Mouse (Mus musculus) hindbrain, embryonic 14.5 days (tissue): ENCODE results near the gene Gjc2. TPM values are rescaled to one million over a fixed set of nuclear protein-coding genes. Genes with fewer than 3 reads are reported as not detected.

ENCODE experiments used
- ATAC-seq: fragments of 200-750 bp; cut with Nextera tagmentation; 2 replicates; pipeline ENCODE4 v1.8.0; 2017; ENCODE audit warnings: moderate number of reproducible peaks, mild to moderate bottlenecking, moderate TSS enrichment, moderate library complexity; ENCODE audit not compliant: low FRiP score
- DNase-seq: peaks from one replicate; pipeline ENCODE4 v3.0.0-alpha.2; 2015; ENCODE audit warnings: low spot score
- H3K27ac ChIP-seq: fragments of 300-500 bp; sonication (generic); 2 replicates; pipeline ENCODE4 v1.5.1; 2014; ENCODE audit warnings: mild to moderate bottlenecking, moderate library complexity
- H3K27me3 ChIP-seq: fragments of 300-500 bp; sonication (generic); 2 replicates; pipeline ENCODE4 v1.6.1; 2014; ENCODE audit warnings: mild to moderate bottlenecking, low read length, mixed read lengths; ENCODE audit not compliant: control insufficient read depth, insufficient read depth
- H3K36me3 ChIP-seq: fragments of 300-500 bp; sonication (generic); replicated peaks from 2 replicates; pipeline ENCODE4 v1.6.1; 2014; ENCODE audit not compliant: control insufficient read depth, insufficient read depth
- H3K4me1 ChIP-seq: fragments of 300-500 bp; sonication (generic); replicated peaks from 2 replicates; pipeline ENCODE4 v1.6.1; 2014; ENCODE audit warnings: antibody characterized with exemption, low read length, mixed read lengths; ENCODE audit not compliant: control insufficient read depth, insufficient read depth
- H3K4me2 ChIP-seq: fragments of 300-500 bp; sonication (generic); replicated peaks from 2 replicates; pipeline ENCODE4 v1.6.1; 2014; ENCODE audit warnings: mild to moderate bottlenecking, moderate library complexity
- H3K4me3 ChIP-seq: fragments of 300-500 bp; sonication (generic); replicated peaks from 2 replicates; pipeline ENCODE4 v1.5.1; 2014; ENCODE audit warnings: mild to moderate bottlenecking, low read length
- H3K9ac ChIP-seq: fragments of 300-500 bp; sonication (generic); 2 replicates; pipeline ENCODE4 v1.6.1; 2014
- H3K9me3 ChIP-seq: fragments of 300-500 bp; sonication (generic); 2 replicates; pipeline ENCODE4 v1.6.1; 2016; ENCODE audit warnings: low read length; ENCODE audit not compliant: control insufficient read depth
- WGBS: fragments of 180-500 bp; shearing (Covaris S2); extraction: QIAGEN DNeasy Blood & Tissue Kit; methylation state at CpG from one replicate; pipeline ENCODE4 v1.1.7; 2014; 5-methylcytosine and 5-hydroxymethylcytosine counted together
- polyA plus RNA-seq: library from polyadenylated mRNA; unstranded; fragments of >200 nt; fragmentation: Nextera tagmentation; extraction: Ambion mirVana; gene quantifications from 2 replicates; pipeline ENCODE4 v1.2.1, GENCODE M21; 2014

Gene Gjc2
- polyA plus RNA-seq, 1 experiment from 2014 or later: 0.35 TPM

GRCm38 (mm10) chr11:59154220-59154619 is 28.8 kb downstream of the Gjc2 start:
- Histone ChIP-seq H3K27ac (no peak overlapping the region), H3K4me2 (no peak overlapping the region), H3K4me1 (no peaks in the 10 kb centered on the region), H3K9ac (no peak overlapping the region), H3K27me3 (no peaks in the 10 kb centered on the region), H3K36me3 (peaks cover 25% of the 10 kb centered on the region), H3K4me3 (no peak overlapping the region), H3K9me3 (no peaks in the 10 kb centered on the region)
- WGBS: 93% methylated on average over 7 of the region's 7 CpGs
- ATAC-seq: no peak
- no peak for DNase-seq

DNA sequence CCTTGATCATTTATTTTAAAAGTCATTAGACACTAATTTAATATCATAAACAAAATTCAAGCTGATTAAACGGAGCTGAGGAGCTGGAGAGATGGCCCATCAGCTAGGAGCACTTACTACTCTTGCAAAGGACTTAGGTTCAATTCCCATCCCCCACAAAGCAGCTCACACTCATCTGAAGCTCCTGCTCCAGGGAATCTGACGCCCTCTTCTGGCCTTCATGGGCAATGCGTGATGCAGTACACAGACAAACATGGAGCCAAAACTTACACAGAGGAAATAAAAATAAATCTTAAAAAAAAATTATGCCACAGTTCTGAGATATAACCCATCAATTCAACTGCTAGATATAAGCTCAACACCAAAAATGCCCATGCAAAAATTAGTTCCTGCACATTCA is 31.3 kb downstream of the Gjc2 start:
- Histone ChIP-seq H3K4me2 (no peak overlapping the region), H3K9ac (no peak overlapping the region), H3K4me1 (no peaks in the 10 kb centered on the region), H3K27me3 (no peaks in the 10 kb centered on the region), H3K27ac (no peak overlapping the region), H3K36me3 (peaks cover 6% of the 10 kb centered on the region), H3K4me3 (no peak overlapping the region), H3K9me3 (no peaks in the 10 kb centered on the region)
- DNase-seq (no peak), ATAC-seq (no peak)
- WGBS: 22% methylated on average over 3 of the region's 3 CpGs

- Histone ChIP-seq H3K9me3 (no peaks in the 10 kb centered on the region), H3K4me2 (no peak overlapping the region), H3K4me3 (no peak overlapping the region), H3K9ac (no peak overlapping the region), H3K36me3 (no peaks in the 10 kb centered on the region), H3K27ac (no peak overlapping the region), H3K4me1 (no peaks in the 10 kb centered on the region), H3K27me3 (no peaks in the 10 kb centered on the region)
- 64% methylated on average over 3 of the region's 3 CpGs for WGBS
- DNase-seq (no peak), ATAC-seq (no peak)
These were observed 33.7 kb downstream of the Gjc2 start for GRCm38 (mm10) chr11:59149302-59149701.

- no peaks in the 10 kb centered on the region for H3K4me1 ChIP-seq
- H3K27me3 ChIP-seq: no peaks in the 10 kb centered on the region
- no peak overlapping the region for H3K9ac ChIP-seq
- H3K9me3 ChIP-seq: no peaks in the 10 kb centered on the region
- H3K36me3 ChIP-seq: no peaks in the 10 kb centered on the region
- DNase-seq (no peak), ATAC-seq (no peak)
- H3K27ac ChIP-seq: no peak overlapping the region
- WGBS: 82% methylated on average over 5 of the region's 5 CpGs
- no peak overlapping the region for H3K4me2 ChIP-seq
- H3K4me3 ChIP-seq: no peak overlapping the region
These were observed 40.1 kb downstream of the Gjc2 start for GRCm38 (mm10) chr11:59142962-59143361.

GRCm38 (mm10) chr11:59141772-59142370 is 41.1 kb downstream of the Gjc2 start:
- H3K4me3 ChIP-seq: no peak overlapping the region
- no peaks in the 10 kb centered on the region for H3K36me3 ChIP-seq
- H3K27me3 ChIP-seq: peaks cover 10% of the 10 kb centered on the region
- no peaks in the 10 kb centered on the region for H3K4me1 ChIP-seq
- DNase-seq (no peak), ATAC-seq (no peak)
- 9% methylated on average over 14 of the region's 14 CpGs for WGBS
- no peak overlapping the region for H3K27ac ChIP-seq
- no peaks in the 10 kb centered on the region for H3K9me3 ChIP-seq
- no peak overlapping the region; the same call in 1 of the 2 replicates for H3K4me2 ChIP-seq
- H3K9ac ChIP-seq: no peak overlapping the region

- H3K9ac ChIP-seq: no peak overlapping the region
- no peak for ATAC-seq
- no peak for DNase-seq
- 74% methylated on average over 19 of the region's 19 CpGs for WGBS
- H3K27ac ChIP-seq: no peak overlapping the region
- H3K9me3 ChIP-seq: no peaks in the 10 kb centered on the region
- H3K4me2 ChIP-seq: no peak overlapping the region
- no peaks in the 10 kb centered on the region for H3K4me1 ChIP-seq
- H3K4me3 ChIP-seq: no peak overlapping the region
- H3K27me3 ChIP-seq: peaks cover 40% of the 10 kb centered on the region
- H3K36me3 ChIP-seq: no peaks in the 10 kb centered on the region
These were observed 44.2 kb downstream of the Gjc2 start for GRCm38 (mm10) chr11:59138537-59139486.

DNA sequence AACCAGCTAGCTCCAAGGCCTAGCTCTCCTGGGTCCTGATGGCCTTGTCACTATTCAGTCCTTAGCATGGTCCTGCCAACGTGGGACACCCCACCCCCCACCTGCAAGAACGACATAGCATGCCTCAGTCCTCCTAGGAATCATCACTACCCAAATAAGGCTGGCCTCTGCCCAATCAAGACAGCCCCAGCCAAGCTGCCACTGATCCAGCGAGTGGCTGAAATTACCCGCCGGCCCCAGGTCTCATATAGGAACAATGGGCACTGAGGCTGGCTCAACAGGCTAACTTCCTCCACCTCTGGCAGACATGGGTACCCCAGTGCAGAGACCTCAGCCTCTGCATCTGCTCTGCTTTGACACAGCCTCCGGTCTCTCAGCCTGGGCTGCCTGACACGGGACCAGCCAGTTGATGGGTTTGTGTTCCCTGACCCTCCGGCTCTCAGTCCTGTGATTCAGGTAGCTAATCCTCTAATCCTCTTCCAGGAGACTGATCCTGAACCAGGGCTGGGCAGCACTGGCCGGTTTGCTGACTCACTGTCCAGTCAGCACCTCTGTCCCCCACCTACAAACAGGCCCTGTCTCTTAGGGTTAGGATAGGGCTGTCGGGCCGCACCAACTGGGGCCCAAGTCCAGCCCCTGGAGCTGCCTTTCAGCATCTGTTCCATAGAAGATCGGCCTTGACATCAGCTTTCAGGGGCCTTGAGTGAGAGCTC is 45.9 kb downstream of the Gjc2 start:
- DNase-seq (no peak), ATAC-seq (no peak)
- H3K4me1 ChIP-seq: no peaks in the 10 kb centered on the region
- H3K36me3 ChIP-seq: no peaks in the 10 kb centered on the region
- H3K4me3 ChIP-seq: no peak overlapping the region
- no peaks in the 10 kb centered on the region for H3K9me3 ChIP-seq
- no peak overlapping the region for H3K4me2 ChIP-seq
- no peak overlapping the region for H3K27ac ChIP-seq
- no peak overlapping the region for H3K9ac ChIP-seq
- peaks cover 54% of the 10 kb centered on the region for H3K27me3 ChIP-seq
- WGBS: 70% methylated on average over 12 of the region's 12 CpGs

- no peaks in the 10 kb centered on the region for H3K36me3 ChIP-seq
- H3K4me2 ChIP-seq: peak within 1 kb of the TSS; percentile 50
- ATAC-seq: no peak
- WGBS: 16% methylated on average over 44 of the region's 44 CpGs
- H3K4me1 ChIP-seq: no peaks in the 10 kb centered on the region
- H3K27ac ChIP-seq: no peak within 1 kb of the TSS
- 0 out of 2 replicates have a peak within 1 kb of the TSS, but pooled peaks have one; percentile 26 for H3K9ac ChIP-seq
- DNase-seq: no peak
- H3K9me3 ChIP-seq: no peaks in the 10 kb centered on the region
- peaks cover 54% of the 10 kb centered on the region for H3K27me3 ChIP-seq
- peak within 1 kb of the TSS; percentile 30 for H3K4me3 ChIP-seq
These were observed 47.0 kb downstream of the Gjc2 start, which contains the start of gene Obscn for GRCm38 (mm10) chr11:59135904-59136452. TSS of gene Obscn (minus strand) at chr11:59136402.
